ENCODE assay signal across 21 mouse cellular contexts in genomic region chr19:10301263-10301662, GRCm38 (mm10). TPM values are rescaled to one million over a fixed set of nuclear protein-coding genes. Genes with fewer than 3 reads are reported as not detected.
"Had no signal": no experiment of that assay in that cellular context is flagged by ENCODE, and none has a peak within 500 bp of the region (broad histone marks: within the 10 kb centered on the region; RNA-seq: fewer than 3 reads in every experiment).

No protein-coding gene starts in this region.

- H3K4me3 ChIP-seq: limb, embryonic 12.5 days; limb, embryonic 15.5 days; midbrain, embryonic 12.5 days; stomach, embryonic 15.5 days had no signal

- DNase-seq: kidney, adult 2 months; kidney, postnatal 10 days; kidney, postnatal 4 days; layer of hippocampus, postnatal 36 days; liver, postnatal 0 days; lung, embryonic 14.5 days; right cerebral cortex, postnatal 14 days; right cerebral cortex, postnatal 4 days; thymus, postnatal 25 days had no signal

- H3K27me3 ChIP-seq: stomach, embryonic 15.5 days had no signal

- ATAC-seq: intestine, postnatal 0 days; liver, postnatal 0 days; lung, postnatal 0 days; midbrain, embryonic 16.5 days had no signal

- H3K9me3 ChIP-seq: limb, embryonic 12.5 days; limb, embryonic 15.5 days; midbrain, embryonic 12.5 days; stomach, embryonic 15.5 days had no signal

- H3K4me2 ChIP-seq: limb, embryonic 12.5 days; limb, embryonic 15.5 days; liver, embryonic 11.5 days; lung, embryonic 14.5 days; midbrain, embryonic 12.5 days; stomach, embryonic 15.5 days had no signal

- H3K9ac ChIP-seq: limb, embryonic 12.5 days; limb, embryonic 15.5 days; liver, embryonic 14.5 days; liver, postnatal 0 days; lung, embryonic 14.5 days; midbrain, embryonic 12.5 days; stomach, embryonic 15.5 days had no signal

- H3K36me3 ChIP-seq: limb, embryonic 12.5 days; limb, embryonic 15.5 days; midbrain, embryonic 12.5 days; stomach, embryonic 15.5 days had no signal

- H3K27ac ChIP-seq: limb, embryonic 12.5 days; limb, embryonic 15.5 days; liver, embryonic 14.5 days; macrophage; midbrain, embryonic 12.5 days; stomach, embryonic 15.5 days had no signal

RNA-seq across cellular contexts. Expression of gene Dagla, which starts 3.4 kb away (rescaled TPM):
- total RNA-seq: megakaryocyte, adult 5-6 weeks; monocyte, adult 5-6 weeks had no signal
